Mouse (Mus musculus): Measurements from ENCODE around the gene Gm47791. TPM values are rescaled to one million over a fixed set of nuclear protein-coding genes. Genes with fewer than 3 reads are reported as not detected.

Gene Gm47791
- total RNA-seq, 2 experiments from 2014 or later, result not detected

DNA sequence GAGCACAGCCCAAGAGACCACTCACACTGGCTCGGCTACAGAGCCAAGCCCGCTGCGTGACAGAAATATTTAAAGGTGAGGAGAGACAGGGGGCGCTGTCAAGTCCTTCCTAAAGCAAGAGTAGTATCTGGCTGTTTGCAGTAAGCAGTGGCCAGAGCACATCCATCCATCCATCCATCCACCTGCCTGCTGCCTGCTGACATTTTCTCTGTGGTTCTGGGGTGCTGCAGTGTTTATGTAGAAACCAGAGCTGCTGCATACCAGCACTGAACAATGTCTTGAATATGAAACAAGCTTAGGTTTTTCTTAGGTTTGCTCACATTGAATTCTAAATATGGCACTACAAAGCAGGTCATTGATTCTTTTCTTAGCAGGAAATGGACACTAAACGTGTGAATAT is 2.2 kb upstream of the Gm47791 start:
- DNase-seq (ENCODE audit: low spot score in 2 of 2), result no peak
- Histone ChIP-seq H3K4me3 (no peak overlapping the region), H3K27ac (no peak overlapping the region)
- no peak for TF ChIP-seq CTCF (conservative IDR thresholded peaks at IDR 0.05)

DNA sequence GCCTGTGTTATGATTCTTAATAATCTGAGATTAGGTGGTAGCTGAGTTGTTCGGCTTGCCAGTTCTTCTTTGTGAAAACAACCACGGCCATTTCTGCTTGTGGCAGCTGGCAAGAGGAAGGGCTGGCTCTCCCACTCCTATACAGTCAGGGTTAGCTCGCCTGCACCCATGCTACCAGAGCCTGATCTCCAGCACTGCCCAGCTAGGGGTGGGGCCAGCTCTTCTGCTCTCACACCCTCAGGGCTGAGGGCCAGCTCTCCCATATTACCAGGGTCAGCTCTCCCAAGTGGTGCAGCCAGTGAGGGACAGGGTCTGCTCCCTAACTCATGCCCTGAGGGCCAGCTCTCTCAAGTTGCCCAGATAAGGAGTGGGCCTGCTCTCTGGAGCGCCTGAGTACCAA is 1.4 kb upstream of the Gm47791 start:
- DNase-seq (ENCODE audit: low spot score in 2 of 2), result no peak
- no peak overlapping the region for H3K27ac ChIP-seq
- TF ChIP-seq CTCF (conservative IDR thresholded peaks at IDR 0.05), result no peak
- H3K4me3 ChIP-seq, result no peak overlapping the region

DNA sequence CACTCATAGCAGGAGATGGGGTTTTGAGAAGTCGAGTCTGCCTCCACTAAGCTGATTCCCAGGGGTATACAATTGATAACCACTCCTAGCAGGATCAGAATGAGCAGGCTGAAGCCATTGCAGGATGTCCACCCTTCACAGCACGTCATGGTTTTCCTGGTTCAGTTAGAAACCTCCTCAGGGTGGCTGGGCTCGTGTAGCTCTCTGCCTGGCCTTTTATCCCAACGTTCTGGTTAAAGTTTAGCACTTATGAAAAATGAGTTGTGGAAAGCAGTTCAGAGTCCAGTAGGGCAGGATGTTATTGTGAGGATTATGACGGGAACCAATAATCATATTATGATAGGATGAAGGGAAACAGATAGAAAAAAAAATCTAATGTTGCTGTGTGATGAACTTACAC is 2.8 kb downstream of the Gm47791 start, which contains the start of gene Tm4sf20:
Tm4sf20 (minus strand) TSS at position 193 of the 400 bp plus-strand sequence.
- H3K27ac ChIP-seq, result no peak within 1 kb of the TSS
- TF ChIP-seq CTCF (conservative IDR thresholded peaks at IDR 0.05), result no peak
- no peak within 1 kb of the TSS for H3K4me3 ChIP-seq
- no peak for DNase-seq (ENCODE audit: low spot score in 2 of 2)

DNA sequence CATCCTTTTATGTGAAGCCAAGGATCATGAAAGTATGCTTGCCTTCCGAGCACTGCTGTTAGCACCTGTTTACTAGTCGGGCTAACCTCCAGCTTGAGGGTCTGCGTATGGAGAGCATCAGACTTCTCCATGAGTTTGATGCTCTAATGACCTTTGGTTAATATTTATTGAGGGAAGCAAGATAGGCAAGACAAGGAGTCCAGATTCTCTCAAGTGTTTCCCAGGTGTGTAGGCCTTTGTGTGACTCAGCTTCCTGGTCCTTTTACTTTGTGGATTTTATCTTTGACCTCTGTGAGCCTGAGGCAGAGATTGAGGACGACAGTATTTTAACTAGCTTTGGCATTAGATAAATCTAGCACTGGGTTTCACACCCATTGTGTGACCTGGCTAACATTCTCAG is 4.4 kb downstream of the Gm47791 start:
- TF ChIP-seq CTCF (conservative IDR thresholded peaks at IDR 0.05), result no peak
- no peak overlapping the region for H3K4me3 ChIP-seq
- no peak overlapping the region for H3K27ac ChIP-seq
- DNase-seq (ENCODE audit: low spot score in 2 of 2), result no peak

DNA sequence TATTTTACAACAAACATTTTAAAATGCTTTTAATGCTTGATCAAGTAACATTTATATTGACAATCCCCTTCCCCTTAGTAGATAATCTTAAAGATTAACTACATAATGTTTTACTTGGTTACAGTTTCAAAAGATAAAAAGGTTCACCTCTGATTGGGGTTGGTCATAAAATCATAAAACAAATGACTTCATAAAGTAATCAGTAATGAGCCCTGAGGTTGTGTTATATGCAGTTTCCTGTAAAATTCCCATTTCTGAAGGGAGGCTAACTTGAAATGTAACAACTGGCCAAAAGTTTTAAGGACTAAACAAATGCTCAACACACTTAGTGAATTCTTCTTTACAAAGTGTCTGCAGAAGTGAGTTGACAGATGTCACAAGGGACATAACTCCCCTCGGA is 4.8 kb downstream of the Gm47791 start:
- no peak overlapping the region for H3K27ac ChIP-seq
- H3K4me3 ChIP-seq, result no peak overlapping the region
- no peak for DNase-seq (ENCODE audit: low spot score in 2 of 2)
- no peak for TF ChIP-seq CTCF (conservative IDR thresholded peaks at IDR 0.05)

- peak; percentile 43 for TF ChIP-seq CTCF (conservative IDR thresholded peaks at IDR 0.05)
Observed at GRCm38 (mm10) chr1:82762274-82762673, 8.8 kb downstream of the Gm47791 start.

GRCm38 (mm10) chr1:82761454-82762169 is 9.4 kb downstream of the Gm47791 start:
- no peak overlapping the region for H3K4me3 ChIP-seq
- H3K27ac ChIP-seq, result no peak overlapping the region
- DNase-seq (ENCODE audit: low spot score in 2 of 2), result no peak
- no peak for TF ChIP-seq CTCF (conservative IDR thresholded peaks at IDR 0.05)

More at GRCm38 (mm10) chr1:82762274-82762673, 8.8 kb downstream of the Gm47791 start:
- H3K4me3 ChIP-seq, result no peak overlapping the region
- no peak for DNase-seq (ENCODE audit: low spot score in 2 of 2)
- no peak overlapping the region for H3K27ac ChIP-seq

- Histone ChIP-seq H3K4me3 (no peak overlapping the region), H3K27ac (no peak overlapping the region)
- TF ChIP-seq CTCF (conservative IDR thresholded peaks at IDR 0.05), result peak; percentile 59
- no peak for DNase-seq (ENCODE audit: low spot score in 2 of 2)
Observed at GRCm38 (mm10) chr1:82759520-82759919, 11.5 kb downstream of the Gm47791 start.

GRCm38 (mm10) chr1:82747714-82748452 is 23.2 kb downstream of the Gm47791 start:
- TF ChIP-seq CTCF (conservative IDR thresholded peaks at IDR 0.05), result no peak
- H3K27ac ChIP-seq, result no peak overlapping the region

DNA sequence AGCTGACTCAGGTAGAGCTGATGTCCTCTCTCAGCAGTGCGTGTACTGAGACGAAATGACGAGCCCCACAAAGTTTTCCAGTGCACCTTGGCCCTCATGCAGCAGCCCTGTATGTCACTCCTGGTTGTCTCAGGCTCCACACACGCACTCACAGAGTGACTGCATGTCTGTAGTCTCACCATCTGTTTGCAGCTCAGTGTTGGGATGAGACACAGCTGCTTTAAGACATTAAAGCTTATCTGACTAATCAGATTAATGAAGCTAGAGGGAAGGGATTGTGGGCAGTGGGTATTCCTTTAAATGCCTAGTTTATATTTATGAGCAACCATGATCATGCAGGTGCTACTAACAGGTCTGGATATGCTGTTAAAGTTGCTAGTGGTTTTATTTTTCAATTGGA is 24.6 kb downstream of the Gm47791 start:
- Histone ChIP-seq H3K27ac (no peak overlapping the region), H3K4me3 (no peak overlapping the region)
- peak in 1 of 2 experiments; percentile 25 for DNase-seq (ENCODE audit: low spot score in 2 of 2)
- TF ChIP-seq CTCF (conservative IDR thresholded peaks at IDR 0.05), result no peak

More at GRCm38 (mm10) chr1:82747714-82748452, 23.2 kb downstream of the Gm47791 start:
- no peak for DNase-seq (ENCODE audit: low spot score in 2 of 2)
- H3K4me3 ChIP-seq, result no peak overlapping the region

- TF ChIP-seq CTCF (conservative IDR thresholded peaks at IDR 0.05), result no peak
Observed at GRCm38 (mm10) chr1:82743962-82744361, 27.1 kb downstream of the Gm47791 start.

GRCm38 (mm10) chr1:82741539-82741938 is 29.5 kb downstream of the Gm47791 start:
- no peak overlapping the region for H3K27ac ChIP-seq
- no peak for TF ChIP-seq CTCF (conservative IDR thresholded peaks at IDR 0.05)
- DNase-seq (ENCODE audit: low spot score in 2 of 2), result no peak
- H3K4me3 ChIP-seq, result no peak overlapping the region

More at GRCm38 (mm10) chr1:82743962-82744361, 27.1 kb downstream of the Gm47791 start:
- DNase-seq (ENCODE audit: low spot score in 2 of 2), result no peak
- Histone ChIP-seq H3K27ac (no peak overlapping the region), H3K4me3 (no peak overlapping the region)

GRCm38 (mm10) chr1:82738066-82738465 is 33.0 kb downstream of the Gm47791 start:
- Histone ChIP-seq H3K27ac (peak overlapping the region; percentile 14; the same call in 1 of the 2 replicates), H3K4me3 (no peak overlapping the region)
- no peak for TF ChIP-seq CTCF (conservative IDR thresholded peaks at IDR 0.05)
- no peak for DNase-seq (ENCODE audit: low spot score in 2 of 2)

Data from layer of hippocampus, adult 2 months (tissue).